Mouse (Mus musculus): ENCODE measurements around the gene Nkx6-1. TPM values are rescaled to one million over a fixed set of nuclear protein-coding genes. Genes with fewer than 3 reads are reported as not detected.

Gene Nkx6-1
- total RNA-seq, 1 experiment from 2014 or later, result not detected

DNA sequence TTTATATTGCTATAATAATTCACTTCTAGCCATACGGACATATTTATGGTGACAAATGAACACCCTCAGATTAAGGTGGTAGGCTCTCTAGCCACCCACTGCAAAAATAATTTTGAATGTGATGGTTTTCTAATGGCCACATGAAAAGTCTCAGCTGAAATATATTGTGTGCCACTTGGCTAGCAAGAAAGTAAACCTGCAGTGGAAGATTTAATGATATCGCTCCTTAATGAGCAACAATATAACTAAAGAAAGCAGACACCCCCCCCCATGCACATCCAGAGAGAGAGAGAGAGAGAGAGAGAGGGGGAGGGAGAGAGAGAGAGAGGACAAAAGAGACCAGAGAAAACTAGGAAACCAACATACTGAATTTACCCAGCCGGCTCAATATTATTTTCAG is 4.1 kb downstream of the Nkx6-1 start:
- no peak for ATAC-seq (replicated peaks; ENCODE audit: low read depth, poor library complexity, severe bottlenecking)

- ATAC-seq (replicated peaks; ENCODE audit: low read depth, poor library complexity, severe bottlenecking), result no peak; the same call in 1 of the 2 replicates
Observed at GRCm38 (mm10) chr5:101659411-101659971, 5.3 kb downstream of the Nkx6-1 start.

DNA sequence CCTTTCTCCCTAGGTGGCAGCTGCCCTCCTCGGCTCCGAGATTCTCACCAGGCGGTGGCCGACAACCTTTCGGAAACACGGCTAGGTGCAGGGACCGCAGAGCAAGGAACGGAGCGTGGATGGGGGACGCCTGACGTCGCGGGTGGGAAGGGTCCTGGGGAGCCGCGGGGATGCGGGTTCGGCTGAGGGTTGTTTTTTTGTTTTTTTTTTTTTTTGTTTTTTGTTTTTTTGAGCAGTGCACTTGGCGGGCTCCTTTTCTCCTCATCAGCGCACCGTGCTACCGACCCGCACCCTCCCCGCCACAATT is 5.9 kb downstream of the Nkx6-1 start:
- no peak for ATAC-seq (replicated peaks; ENCODE audit: low read depth, poor library complexity, severe bottlenecking)

DNA sequence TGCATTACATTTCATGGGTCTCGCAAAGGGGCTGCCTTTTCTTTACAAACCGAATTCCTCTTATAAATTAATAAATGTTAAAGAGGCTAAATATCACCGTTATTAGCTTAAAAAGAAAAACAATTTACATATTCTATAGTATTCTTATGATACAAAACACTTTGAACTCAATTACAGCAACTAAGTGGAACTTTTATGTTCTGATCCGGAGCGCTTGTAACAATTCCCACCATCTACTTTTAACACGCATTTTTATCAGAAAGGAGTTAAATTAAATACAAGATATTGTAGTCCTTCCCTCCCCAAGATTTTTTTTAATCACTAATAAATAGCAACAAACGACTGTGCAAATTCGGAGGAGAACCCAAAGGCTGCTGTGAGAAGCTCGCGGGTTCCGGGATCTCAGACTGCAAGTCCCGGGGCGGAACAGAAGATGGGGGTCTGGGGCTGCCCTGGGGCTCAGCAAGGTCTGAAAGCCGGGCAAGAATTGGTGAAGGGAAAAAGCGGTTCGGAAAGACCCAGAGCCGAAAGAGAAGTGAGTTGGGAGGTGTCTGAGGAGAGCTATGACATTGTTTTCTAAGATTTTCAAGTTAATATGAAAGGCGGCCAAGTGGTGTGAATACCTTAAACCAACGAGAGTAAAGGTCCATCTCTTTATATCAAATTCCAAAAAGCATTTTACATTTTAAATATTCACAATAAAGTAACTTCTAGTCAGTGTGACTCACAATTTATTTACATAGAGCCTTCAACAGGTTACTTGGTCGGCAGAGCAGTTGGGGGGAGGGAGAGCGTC is 6.4 kb downstream of the Nkx6-1 start:
- ATAC-seq (replicated peaks; ENCODE audit: low read depth, poor library complexity, severe bottlenecking), result no peak

DNA sequence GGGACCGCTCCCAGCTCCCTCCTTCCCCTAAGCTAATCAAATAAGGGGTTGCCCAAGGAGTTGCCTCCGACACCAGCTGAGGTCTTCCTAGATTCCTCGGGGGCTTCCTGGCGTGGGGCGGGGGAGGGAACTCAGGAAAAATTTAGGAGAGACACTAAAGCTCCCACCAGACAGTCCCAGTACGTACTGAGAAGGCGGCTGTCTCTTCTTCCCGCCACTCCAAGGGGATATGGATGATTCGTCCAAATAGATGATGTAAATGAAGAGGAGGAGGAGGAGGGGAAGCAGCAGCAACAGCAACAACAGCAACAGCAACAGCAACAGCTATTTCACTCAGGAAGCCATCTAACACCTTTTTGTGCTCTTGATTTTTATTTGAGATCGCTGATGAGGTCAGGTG is 7.1 kb downstream of the Nkx6-1 start:
- ATAC-seq (replicated peaks; ENCODE audit: low read depth, poor library complexity, severe bottlenecking), result no peak

GRCm38 (mm10) chr5:101656107-101656506 is 8.7 kb downstream of the Nkx6-1 start:
- ATAC-seq (replicated peaks; ENCODE audit: low read depth, poor library complexity, severe bottlenecking), result no peak

DNA sequence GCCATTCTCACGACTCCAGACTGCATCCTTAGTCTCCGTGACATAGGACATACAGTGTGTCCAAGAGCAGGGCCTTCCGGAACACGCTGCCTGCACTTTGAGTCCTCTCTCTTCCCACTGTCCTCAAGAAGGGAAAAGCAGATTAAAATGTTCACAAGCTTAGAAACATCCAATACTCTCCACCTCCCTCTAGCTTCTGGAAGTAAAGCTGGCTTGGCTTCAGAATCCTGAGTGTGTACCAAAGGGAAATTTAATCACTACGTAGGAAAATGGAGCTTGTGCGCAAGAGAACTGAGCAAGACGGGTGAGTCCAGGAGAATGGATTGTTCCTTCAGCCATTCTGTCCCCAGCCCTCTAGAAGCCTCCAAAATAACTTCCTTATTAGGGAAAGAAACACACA is 9.4 kb downstream of the Nkx6-1 start:
- no peak for ATAC-seq (replicated peaks; ENCODE audit: low read depth, poor library complexity, severe bottlenecking)

DNA sequence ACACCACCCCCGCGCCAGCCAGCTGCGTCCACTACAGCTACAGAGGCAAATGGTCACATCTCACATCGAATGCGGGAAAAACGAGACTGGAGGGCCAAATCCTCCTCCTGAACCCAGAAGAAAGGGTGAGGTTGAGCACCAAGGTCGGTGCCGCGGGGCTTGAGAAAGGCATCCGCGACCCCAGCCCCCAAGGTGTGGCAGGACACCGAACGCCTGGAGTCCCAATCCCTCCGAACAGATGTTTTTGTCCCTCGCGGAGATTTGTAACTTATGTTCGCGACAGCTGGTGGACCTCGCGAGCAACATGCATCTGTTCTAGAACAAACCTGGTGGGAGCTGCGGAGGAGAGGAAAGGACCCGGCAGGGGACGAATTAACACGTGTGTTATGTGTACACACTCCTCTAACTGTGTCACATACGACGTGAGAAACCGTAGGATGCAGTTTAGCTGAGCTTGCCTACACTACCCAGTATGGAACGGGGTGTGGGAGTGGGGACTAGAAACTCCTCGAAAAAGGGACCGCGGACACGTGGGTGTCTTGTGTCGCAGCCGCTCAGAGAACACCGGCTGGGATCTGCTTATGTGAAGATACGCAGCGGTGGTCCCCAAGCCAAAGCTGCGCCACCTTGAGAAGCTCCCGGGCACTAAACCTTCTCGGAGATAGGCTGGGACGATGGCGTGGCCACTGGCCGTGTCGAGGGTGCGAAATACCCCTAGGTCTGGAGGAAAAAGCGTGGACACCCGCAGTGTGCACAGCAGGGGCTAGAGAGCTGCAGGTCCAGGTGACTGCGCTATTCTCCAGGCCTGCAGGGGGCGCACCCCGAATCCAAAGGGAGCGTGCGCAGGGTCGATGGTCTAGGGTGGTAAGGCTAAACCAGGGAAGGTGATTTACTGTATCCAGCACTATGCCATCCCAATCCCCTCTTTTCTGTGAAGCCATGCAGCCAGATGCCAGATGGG is 16.8 kb downstream of the Nkx6-1 start:
- ATAC-seq (replicated peaks; ENCODE audit: low read depth, poor library complexity, severe bottlenecking), result peak; percentile 63; the same call in 1 of the 2 replicates

GRCm38 (mm10) chr5:101646961-101647575 is 17.7 kb downstream of the Nkx6-1 start:
- no peak for ATAC-seq (replicated peaks; ENCODE audit: low read depth, poor library complexity, severe bottlenecking)

- ATAC-seq (replicated peaks; ENCODE audit: low read depth, poor library complexity, severe bottlenecking), result no peak
Observed at GRCm38 (mm10) chr5:101645071-101645470, 19.7 kb downstream of the Nkx6-1 start.

DNA sequence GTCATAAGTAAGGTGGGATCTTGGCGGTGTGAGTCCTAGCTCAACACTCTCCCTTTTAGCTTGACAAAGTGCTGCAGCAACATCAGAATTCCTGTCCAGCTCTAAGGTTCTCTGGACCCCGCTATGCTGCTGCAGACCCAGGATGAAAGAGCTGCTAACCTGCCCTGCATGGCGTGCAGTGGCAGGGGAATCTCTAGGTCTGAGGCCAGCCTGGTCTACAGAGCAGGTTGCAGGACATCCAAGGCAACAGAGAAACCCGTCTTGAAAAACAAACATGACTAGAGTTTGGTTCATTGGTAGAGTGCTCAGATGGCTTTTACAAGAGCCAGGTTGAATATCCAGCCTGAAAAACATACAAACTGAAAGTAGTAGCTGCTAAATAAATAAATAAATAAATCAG is 26.7 kb downstream of the Nkx6-1 start:
- ATAC-seq (replicated peaks; ENCODE audit: low read depth, poor library complexity, severe bottlenecking), result no peak

Other genes with a start within 250 kb of the Nkx6-1 start
- 3.6 and 5.3 TPM in 2 replicates for gene Cds1, start 100.1 kb upstream of the Nkx6-1 start, total RNA-seq (2017)